Mouse (Mus musculus) hindbrain, embryonic 13.5 days (tissue): ENCODE measurements around the gene Mfsd12. TPM values are rescaled to one million over a fixed set of nuclear protein-coding genes. Genes with fewer than 3 reads are reported as not detected.

Experiments
- ATAC-seq: fragments of 200-750 bp; cut with Nextera tagmentation; 2 replicates; pipeline ENCODE4 v1.8.0; 2017; ENCODE audit warnings: moderate TSS enrichment; ENCODE audit not compliant: low FRiP score
- H3K27ac ChIP-seq: fragments of 300-500 bp; sonication (generic); 2 replicates; pipeline ENCODE4 v1.5.1; 2015; ENCODE audit warnings: inconsistent platforms, mild to moderate bottlenecking, moderate library complexity
- H3K27me3 ChIP-seq: fragments of 300-500 bp; sonication (generic); 2 replicates; pipeline ENCODE4 v1.6.1; 2015; ENCODE audit warnings: mild to moderate bottlenecking, inconsistent platforms
- H3K36me3 ChIP-seq: fragments of 300-500 bp; sonication (generic); 2 replicates; pipeline ENCODE4 v1.6.1; 2015; ENCODE audit warnings: mild to moderate bottlenecking, inconsistent platforms
- H3K4me1 ChIP-seq: fragments of 300-500 bp; sonication (generic); replicated peaks from 2 replicates; pipeline ENCODE4 v1.6.1; 2015; ENCODE audit warnings: inconsistent platforms
- H3K4me2 ChIP-seq: fragments of 300-500 bp; sonication (generic); 2 replicates; pipeline ENCODE4 v1.6.1; 2015; ENCODE audit warnings: inconsistent platforms, mild to moderate bottlenecking, moderate library complexity
- H3K4me3 ChIP-seq: fragments of 300-500 bp; sonication (generic); 2 replicates; pipeline ENCODE4 v1.5.1; 2015; ENCODE audit warnings: mild to moderate bottlenecking, inconsistent platforms
- H3K9ac ChIP-seq: fragments of 300-500 bp; sonication (generic); 2 replicates; pipeline ENCODE4 v1.6.1; 2015; ENCODE audit warnings: mild to moderate bottlenecking, inconsistent platforms
- H3K9me3 ChIP-seq: fragments of 300-500 bp; sonication (generic); 2 replicates; pipeline ENCODE4 v1.6.1; 2016; ENCODE audit warnings: inconsistent platforms
- WGBS: fragments of 180-500 bp; shearing (Covaris S2); methylation state at CpG from one replicate; pipeline ENCODE4 v1.1.7; 2015; 5-methylcytosine and 5-hydroxymethylcytosine counted together
- polyA plus RNA-seq: library from polyadenylated mRNA; unstranded; fragments of >200 nt; fragmentation: Nextera tagmentation; extraction: Ambion mirVana; gene quantifications from 2 replicates; pipeline ENCODE4 v1.2.1, GENCODE M21; 2015

Mfsd12 gene
- polyA plus RNA-seq, 1 experiment from 2014 or later: 11.9 TPM

DNA sequence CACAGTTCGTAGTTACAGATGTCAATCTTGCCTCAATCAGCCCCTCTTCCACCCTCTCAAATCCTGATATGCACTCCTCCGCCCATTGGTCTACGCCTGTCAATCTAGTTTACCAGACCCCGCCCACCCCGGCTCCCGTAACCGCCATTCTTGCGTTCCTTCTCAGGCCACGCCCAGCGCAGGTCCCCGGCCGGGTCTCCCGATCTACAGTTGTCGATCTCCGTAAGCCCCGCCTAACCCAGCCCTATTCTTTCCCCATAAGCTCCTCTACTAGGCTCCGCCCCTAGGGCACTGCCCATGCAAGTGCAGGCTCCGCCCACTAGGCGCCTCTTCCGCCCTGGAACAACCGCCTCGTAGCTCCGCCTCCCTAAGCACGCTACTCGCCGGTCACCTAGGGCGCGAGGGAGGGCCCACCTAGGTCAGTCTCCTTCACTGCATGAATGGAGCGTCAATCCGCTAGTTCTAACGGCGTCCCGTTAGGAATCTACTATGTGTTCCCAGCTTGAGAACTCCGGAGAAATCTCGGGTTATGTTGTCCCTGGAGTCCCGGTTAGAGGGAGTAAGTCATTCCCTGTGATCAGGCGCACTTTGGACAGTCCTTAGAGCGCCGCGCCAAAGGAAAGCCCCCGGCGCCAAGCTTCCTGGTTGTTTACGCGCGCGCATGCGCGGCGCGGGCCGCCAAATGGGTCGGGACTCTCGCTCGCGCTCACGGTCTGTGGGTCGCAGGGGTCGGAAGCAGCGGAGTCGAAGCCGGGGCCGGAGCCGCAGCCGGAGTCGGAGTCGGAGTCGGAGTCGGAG lies 36.5 kb upstream of the Mfsd12 start, which contains the start of gene Cactin:
TSS of gene Cactin (plus strand) at position 554 of the 798 bp plus-strand sequence.
- Histone ChIP-seq H3K36me3 (peaks cover 66% of the 10 kb centered on the region), H3K27me3 (no peaks in the 10 kb centered on the region), H3K4me2 (peak within 1 kb of the TSS; percentile 84), H3K27ac (peak within 1 kb of the TSS; percentile 90), H3K4me3 (peak within 1 kb of the TSS; percentile 74), H3K9ac (peak within 1 kb of the TSS; percentile 90), H3K9me3 (no peaks in the 10 kb centered on the region), H3K4me1 (peaks cover 45% of the 10 kb centered on the region)
- peak; percentile 93 for ATAC-seq
- under 1% methylated on average over 68 of the region's 68 CpGs for WGBS

DNA sequence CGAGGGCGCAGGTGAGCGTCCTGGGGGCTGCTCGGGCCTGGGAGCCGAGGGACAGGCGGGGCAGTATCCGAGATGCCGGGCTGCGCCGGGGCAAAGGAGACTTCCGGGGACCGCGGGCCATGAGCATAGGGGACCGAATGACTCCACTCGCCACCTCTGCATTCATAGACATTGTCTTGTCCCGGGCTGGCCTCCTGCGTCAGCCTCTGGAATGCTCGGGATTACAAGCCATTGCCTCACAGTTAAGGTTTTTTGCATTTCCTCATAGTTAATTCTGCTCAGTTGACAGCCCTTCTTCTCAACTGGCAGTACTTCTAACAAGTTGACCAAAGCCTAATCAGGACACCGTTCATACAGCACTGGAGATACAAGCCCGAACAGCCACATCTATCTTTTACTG lies 35.9 kb upstream of the Mfsd12 start:
- Histone ChIP-seq H3K9me3 (no peaks in the 10 kb centered on the region), H3K4me2 (peak overlapping the region; percentile 84), H3K9ac (peak overlapping the region; percentile 90), H3K4me3 (peak overlapping the region; percentile 74), H3K36me3 (peaks cover 66% of the 10 kb centered on the region), H3K27me3 (no peaks in the 10 kb centered on the region), H3K27ac (peak overlapping the region; percentile 90), H3K4me1 (peaks cover 42% of the 10 kb centered on the region)
- peak; percentile 0; the same call in 1 of the 2 replicates for ATAC-seq
- WGBS: 3% methylated on average over 20 of the region's 20 CpGs

DNA sequence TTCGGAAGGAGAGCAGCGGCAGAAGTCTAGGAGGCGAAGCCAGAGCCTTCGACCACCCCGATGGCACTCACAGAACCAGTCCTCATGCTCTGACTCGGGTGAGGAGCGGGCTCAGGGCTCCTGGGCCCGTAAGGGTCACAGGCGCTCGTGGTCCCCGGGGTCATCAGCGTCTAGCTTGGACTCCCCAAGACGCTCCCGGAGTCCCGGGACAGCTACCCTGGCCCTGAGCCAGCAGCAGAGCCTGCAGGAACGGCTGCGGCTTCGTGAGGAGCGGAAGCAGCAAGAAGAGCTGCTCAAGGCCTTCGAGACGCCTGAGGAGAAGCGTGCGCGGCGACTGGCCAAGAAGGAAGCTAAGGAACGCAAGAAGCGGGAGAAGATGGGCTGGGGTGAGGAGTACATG lies 34.8 kb upstream of the Mfsd12 start:
- Histone ChIP-seq H3K36me3 (peaks cover 68% of the 10 kb centered on the region), H3K27ac (no peak overlapping the region), H3K9me3 (no peaks in the 10 kb centered on the region), H3K27me3 (no peaks in the 10 kb centered on the region), H3K4me2 (peak overlapping the region; percentile 84), H3K4me3 (peak overlapping the region; percentile 74), H3K9ac (peak overlapping the region; percentile 90), H3K4me1 (peaks cover 32% of the 10 kb centered on the region)
- WGBS: 94% methylated on average over 27 of the region's 27 CpGs
- no peak for ATAC-seq

DNA sequence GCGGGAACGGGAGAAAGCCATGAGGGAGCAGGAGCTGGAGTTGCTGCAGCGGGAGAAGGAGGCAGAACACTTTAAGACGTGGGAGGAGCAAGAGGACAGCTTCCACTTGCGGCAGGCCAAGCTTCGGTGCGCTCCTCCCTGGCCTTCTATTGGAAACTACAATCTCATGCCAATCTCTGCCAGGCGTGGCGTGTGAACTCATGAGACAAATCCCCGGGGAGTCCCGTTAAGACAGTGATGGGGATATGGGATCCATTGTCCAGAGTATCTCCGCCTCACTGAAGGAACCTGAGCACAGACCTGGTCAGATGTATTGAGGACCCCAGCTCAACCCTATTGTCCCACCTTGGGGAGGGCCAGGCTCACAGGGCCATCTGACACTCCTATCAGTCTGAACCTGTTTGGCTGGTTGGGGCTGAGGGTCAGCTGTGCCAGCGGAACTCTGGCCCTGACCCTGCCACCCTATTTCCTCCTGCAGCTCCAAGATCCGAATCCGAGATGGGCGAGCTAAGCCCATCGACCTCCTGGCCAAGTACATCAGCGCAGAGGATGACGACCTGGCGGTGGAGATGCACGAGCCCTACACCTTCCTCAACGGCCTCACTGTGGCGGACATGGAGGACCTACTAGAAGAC lies 34.0 kb upstream of the Mfsd12 start:
- Histone ChIP-seq H3K9ac (no peak overlapping the region), H3K9me3 (no peaks in the 10 kb centered on the region), H3K36me3 (peaks cover 68% of the 10 kb centered on the region), H3K27ac (no peak overlapping the region), H3K4me1 (peaks cover 34% of the 10 kb centered on the region), H3K4me2 (no peak overlapping the region), H3K27me3 (no peaks in the 10 kb centered on the region), H3K4me3 (no peak overlapping the region)
- whole genome bisulfite sequencing: 96% methylated on average over 23 of the region's 23 CpGs
- ATAC-seq: no peak

DNA sequence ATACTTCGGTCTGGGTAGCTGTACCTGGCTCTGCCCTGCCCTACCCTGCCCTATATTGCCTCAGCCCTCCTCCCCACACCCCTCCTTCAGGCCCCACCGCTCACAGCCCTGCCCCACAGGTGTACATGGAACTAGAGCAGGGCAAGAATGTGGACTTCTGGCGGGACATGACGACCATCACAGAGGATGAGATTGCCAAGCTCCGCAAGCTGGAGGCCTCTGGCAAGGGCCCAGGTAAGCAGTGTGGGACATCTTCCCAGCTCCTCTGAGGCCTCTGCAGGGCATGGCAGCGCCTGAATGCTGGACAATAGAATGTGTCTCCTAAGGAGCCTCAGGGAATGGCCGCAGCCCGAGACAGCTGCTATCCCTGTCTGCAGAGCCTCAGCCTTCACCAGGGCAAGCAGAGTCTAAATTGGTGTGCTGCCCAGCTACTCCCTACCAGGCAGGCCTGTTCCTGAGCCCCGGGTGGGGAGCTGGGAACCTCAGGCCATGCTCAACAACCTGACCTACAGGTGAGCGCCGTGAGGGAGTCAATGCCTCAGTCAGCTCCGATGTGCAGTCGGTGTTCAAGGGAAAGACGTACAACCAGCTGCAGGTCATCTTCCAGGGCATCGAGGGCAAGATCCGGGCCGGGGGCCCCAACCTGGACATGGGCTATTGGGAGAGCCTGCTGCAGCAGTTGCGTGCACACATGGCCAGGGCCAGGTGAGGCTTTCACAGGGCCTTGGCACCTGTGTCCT lies 33.3 kb upstream of the Mfsd12 start:
- Histone ChIP-seq H3K27ac (no peak overlapping the region), H3K9ac (no peak overlapping the region), H3K4me1 (peaks cover 30% of the 10 kb centered on the region), H3K4me3 (no peak overlapping the region), H3K9me3 (no peaks in the 10 kb centered on the region), H3K36me3 (peaks cover 62% of the 10 kb centered on the region), H3K27me3 (no peaks in the 10 kb centered on the region), H3K4me2 (no peak overlapping the region)
- no peak for ATAC-seq
- 95% methylated on average over 18 of the region's 18 CpGs for WGBS

DNA sequence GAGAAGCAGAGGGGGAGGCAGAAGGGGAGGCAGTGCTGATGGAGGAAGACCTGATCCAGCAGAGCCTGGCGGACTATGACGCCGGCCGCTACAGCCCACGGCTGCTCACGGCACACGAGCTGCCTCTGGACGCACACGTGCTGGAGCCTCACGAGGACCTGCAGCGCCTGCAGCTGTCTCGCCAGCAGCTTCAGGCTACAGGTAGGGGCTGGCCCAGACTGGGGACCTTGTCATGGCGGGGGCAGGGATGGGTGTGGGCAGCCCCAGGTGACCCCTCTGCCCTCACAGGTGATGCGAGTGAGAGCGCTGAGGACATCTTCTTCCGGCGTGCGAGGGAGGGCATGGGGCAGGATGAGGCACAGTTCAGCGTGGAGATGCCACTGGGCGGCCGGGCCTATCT lies 32.1 kb upstream of the Mfsd12 start:
- 94% methylated on average over 21 of the region's 21 CpGs for WGBS
- Histone ChIP-seq H3K9ac (no peak overlapping the region), H3K27me3 (0 out of 2 replicates have a peak, but pooled peaks cover under 1% of the 10 kb centered on the region), H3K4me2 (no peak overlapping the region), H3K4me1 (peaks cover 19% of the 10 kb centered on the region), H3K9me3 (no peaks in the 10 kb centered on the region), H3K36me3 (peaks cover 61% of the 10 kb centered on the region), H3K4me3 (no peak overlapping the region), H3K27ac (no peak overlapping the region)
- no peak for ATAC-seq

DNA sequence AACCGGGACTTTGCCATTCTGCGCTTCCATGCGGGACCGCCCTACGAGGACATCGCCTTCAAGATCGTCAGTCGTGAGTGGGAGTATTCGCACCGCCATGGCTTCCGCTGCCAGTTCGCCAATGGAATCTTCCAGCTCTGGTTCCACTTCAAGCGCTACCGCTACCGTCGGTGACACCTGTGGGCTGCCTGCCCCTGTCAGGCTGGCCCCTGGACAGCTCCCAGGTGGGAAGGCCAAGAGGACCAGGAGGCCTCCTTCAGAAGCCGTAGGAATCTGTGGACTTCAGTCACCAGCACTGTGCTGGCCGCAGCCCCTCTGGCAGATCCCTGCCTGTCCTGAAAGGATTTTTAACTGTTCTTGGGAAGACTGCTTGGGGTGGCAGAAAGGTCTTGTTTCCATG lies 31.5 kb upstream of the Mfsd12 start:
- Histone ChIP-seq H3K4me1 (peaks cover 19% of the 10 kb centered on the region), H3K4me2 (no peak overlapping the region), H3K9me3 (no peaks in the 10 kb centered on the region), H3K27me3 (peaks cover 6% of the 10 kb centered on the region), H3K9ac (no peak overlapping the region), H3K4me3 (no peak overlapping the region), H3K36me3 (peaks cover 61% of the 10 kb centered on the region), H3K27ac (no peak overlapping the region)
- no peak for ATAC-seq
- 95% methylated on average over 18 of the region's 18 CpGs for WGBS

DNA sequence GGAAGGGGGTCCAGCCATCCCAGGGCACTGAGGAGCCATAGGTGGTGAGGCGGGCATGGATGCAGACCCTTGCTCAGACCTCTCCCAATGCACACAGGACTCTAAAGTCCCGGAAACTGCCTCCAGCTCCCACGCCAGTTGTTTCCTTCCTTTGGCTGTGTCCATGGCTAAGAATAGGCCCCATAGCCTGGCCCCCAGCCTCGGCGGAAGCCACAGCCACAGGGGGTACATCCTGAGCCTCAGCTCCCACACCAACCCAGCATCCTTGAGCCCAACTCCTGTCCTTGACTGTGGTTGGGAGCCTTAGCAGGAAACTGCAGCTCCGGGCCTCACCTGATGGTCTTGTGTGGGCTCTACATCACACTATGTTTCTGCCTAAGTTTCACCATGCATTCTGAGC lies 30.4 kb upstream of the Mfsd12 start:
- H3K9me3 ChIP-seq: no peaks in the 10 kb centered on the region
- H3K9ac ChIP-seq: no peak overlapping the region
- no peak for ATAC-seq
- peaks cover 61% of the 10 kb centered on the region for H3K36me3 ChIP-seq
- no peak overlapping the region for H3K4me2 ChIP-seq
- no peak overlapping the region for H3K4me3 ChIP-seq
- peak overlapping the region; percentile 48; the same call in 1 of the 2 replicates for H3K27ac ChIP-seq
- peaks cover 14% of the 10 kb centered on the region for H3K4me1 ChIP-seq
- H3K27me3 ChIP-seq: peaks cover 11% of the 10 kb centered on the region
- 80% methylated on average over 6 of the region's 6 CpGs for WGBS

DNA sequence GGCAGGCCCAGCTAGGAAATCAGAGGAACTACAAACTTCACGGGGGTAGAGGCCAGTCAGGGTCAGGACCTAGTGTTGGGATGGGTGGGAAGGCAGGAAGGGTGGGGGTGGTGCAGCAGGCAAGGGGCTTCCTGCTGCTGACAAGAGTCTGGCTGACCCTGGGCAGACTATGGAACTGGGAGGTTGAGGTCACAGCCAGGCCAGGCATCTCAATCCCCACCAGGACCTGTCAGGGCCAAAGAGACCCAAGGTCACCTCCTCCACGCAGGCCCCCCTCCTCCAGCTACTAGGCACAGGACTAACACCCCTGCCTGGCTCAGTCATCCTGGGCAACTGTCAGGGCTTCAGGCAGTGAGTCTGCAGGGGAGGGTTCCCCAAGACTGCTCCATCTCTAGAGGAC lies 29.3 kb upstream of the Mfsd12 start:
- peaks cover 22% of the 10 kb centered on the region for H3K27me3 ChIP-seq
- no peak overlapping the region for H3K4me3 ChIP-seq
- no peak overlapping the region; the same call in 1 of the 2 replicates for H3K27ac ChIP-seq
- no peak for ATAC-seq
- WGBS: 41% methylated on average over 2 of the region's 2 CpGs
- H3K36me3 ChIP-seq: peaks cover 54% of the 10 kb centered on the region
- peak overlapping the region; percentile 19; the same call in 1 of the 2 replicates for H3K9ac ChIP-seq
- H3K9me3 ChIP-seq: no peaks in the 10 kb centered on the region
- H3K4me1 ChIP-seq: peaks cover 9% of the 10 kb centered on the region
- H3K4me2 ChIP-seq: no peak overlapping the region

DNA sequence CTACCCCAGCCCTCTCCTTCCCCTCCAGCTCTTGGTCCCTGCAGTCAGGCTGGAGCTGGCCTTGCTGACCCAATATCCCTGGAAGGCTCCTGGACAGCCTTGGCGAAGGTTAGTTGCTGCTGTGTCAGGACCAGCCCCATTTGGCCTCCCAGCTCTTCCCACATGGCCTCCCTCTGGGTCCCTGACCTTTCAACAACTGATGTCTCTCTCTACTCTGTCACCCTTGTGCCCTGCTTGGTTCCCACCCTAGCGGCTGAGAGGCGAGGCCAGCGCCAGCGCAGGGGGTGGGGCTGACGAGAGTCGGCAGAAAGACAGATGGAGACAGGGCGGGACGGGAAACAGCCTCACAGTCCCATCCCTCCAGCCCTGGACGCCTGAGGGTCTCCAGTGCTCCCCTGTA lies 28.9 kb upstream of the Mfsd12 start, which contains the start of gene Tbxa2r:
TSS of gene Tbxa2r (plus strand) at position 346 of the 400 bp plus-strand sequence.
- Histone ChIP-seq H3K4me3 (no peak within 1 kb of the TSS), H3K27ac (no peak within 1 kb of the TSS; the same call in 1 of the 2 replicates), H3K9me3 (no peaks in the 10 kb centered on the region), H3K4me1 (peaks cover 9% of the 10 kb centered on the region; the same call in 1 of the 2 replicates), H3K9ac (peak within 1 kb of the TSS; percentile 19; the same call in 1 of the 2 replicates), H3K4me2 (no peak within 1 kb of the TSS), H3K36me3 (peaks cover 50% of the 10 kb centered on the region), H3K27me3 (peaks cover 27% of the 10 kb centered on the region)
- no peak for ATAC-seq
- WGBS: 11% methylated on average over 10 of the region's 10 CpGs

DNA sequence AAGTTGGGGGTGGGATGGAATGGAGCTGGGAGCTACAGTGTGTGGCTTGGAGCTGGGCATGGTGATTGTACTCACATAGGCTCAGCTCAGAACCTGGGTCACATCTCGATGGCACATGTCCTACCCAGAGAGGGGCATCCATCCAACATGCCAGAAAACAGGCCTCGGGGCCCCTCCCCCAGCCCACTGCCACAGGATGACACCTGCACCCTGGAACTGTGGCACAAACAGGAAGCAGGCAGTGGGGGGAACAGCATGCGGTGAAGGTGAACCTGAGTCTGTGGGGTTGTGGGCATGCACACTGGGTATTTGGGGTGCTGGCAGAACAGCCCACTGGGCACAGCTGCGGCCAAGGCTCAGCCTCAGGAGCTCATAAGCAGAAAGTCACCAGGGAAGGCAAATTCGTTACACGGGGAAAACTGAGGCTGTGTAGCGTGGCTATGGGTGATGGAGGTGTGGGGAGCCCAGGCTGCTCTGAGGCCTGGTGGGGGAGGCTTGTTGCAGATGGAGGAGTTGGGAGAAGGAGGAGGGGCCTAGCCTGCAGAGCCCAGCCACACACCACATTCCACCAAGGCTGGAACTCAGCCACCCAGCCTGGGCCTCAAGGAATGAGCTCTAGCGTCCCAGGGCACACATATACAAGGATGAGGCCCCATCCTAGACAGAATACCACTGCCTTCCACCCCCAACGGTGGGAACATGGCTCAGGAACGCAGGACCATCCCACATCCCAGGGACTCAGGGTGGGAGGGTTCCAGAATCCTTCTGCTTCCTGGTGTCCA lies 27.9 kb upstream of the Mfsd12 start:
- Histone ChIP-seq H3K27ac (no peak overlapping the region), H3K36me3 (peaks cover 40% of the 10 kb centered on the region), H3K4me3 (no peak overlapping the region), H3K27me3 (peaks cover 33% of the 10 kb centered on the region), H3K9ac (no peak overlapping the region), H3K4me1 (peaks cover 9% of the 10 kb centered on the region; the same call in 1 of the 2 replicates), H3K9me3 (no peaks in the 10 kb centered on the region), H3K4me2 (no peak overlapping the region)
- 79% methylated on average over 10 of the region's 10 CpGs for WGBS
- ATAC-seq: no peak
